Mouse (Mus musculus): Measurements from ENCODE around the gene Tfap2a. TPM values are rescaled to one million over a fixed set of nuclear protein-coding genes. Genes with fewer than 3 reads are reported as not detected.

The Tfap2a gene
- total RNA-seq, 1 experiment: 0.27 TPM

- TF ChIP-seq ZNF384 (IDR thresholded peaks at IDR 0.05; ENCODE audit: low read depth, low read length) (no peak), HCFC1 (IDR thresholded peaks at IDR 0.05; ENCODE audit: borderline replicate concordance, insufficient read depth, low read length) (no peak), MAFK (IDR thresholded peaks at IDR 0.05; ENCODE audit: insufficient read depth, low read depth, low read length) (no peak), ZC3H11A (IDR thresholded peaks at IDR 0.05; ENCODE audit: borderline replicate concordance, low read depth, low read length) (no peak)
- H3K4me3 ChIP-seq (ENCODE audit: insufficient read depth in 1 of 2, low read depth in 1 of 2, low read length in 2 of 2, poor library complexity in 1 of 2, severe bottlenecking in 1 of 2): peak overlapping the region; percentile 55 to 66
- H3K27ac ChIP-seq (ENCODE audit: insufficient read depth, low read depth, low read length, poor library complexity, severe bottlenecking): no peak overlapping the region
- in situ Hi-C loops (cut with MboI; ENCODE audit: low sequenced_read_pairs in 2 of 2, unreplicated experiment in 2 of 2): no loop called here
- no peak overlapping the region for H3K9ac ChIP-seq (ENCODE audit: insufficient read depth, low read depth, low read length, poor library complexity, severe bottlenecking)
- 0 out of 4 replicates have a peak, but pooled peaks cover 0 to 6% of the 10 kb centered on the region in 2 experiments for H3K4me1 ChIP-seq (ENCODE audit: control insufficient read depth in 2 of 2, insufficient read depth in 2 of 2, low read length in 2 of 2, poor library complexity in 1 of 2)
- H3K36me3 ChIP-seq (ENCODE audit: control insufficient read depth, insufficient read depth, low read length, poor library complexity, severe bottlenecking): no peaks in the 10 kb centered on the region
- H3K9me3 ChIP-seq (ENCODE audit: control insufficient read depth, insufficient read depth, low read depth, low read length): no peaks in the 10 kb centered on the region
- no peak for DNase-seq (ENCODE audit: low read depth, low spot score)
Measured at GRCm38 (mm10) chr13:40703982-40704501, 34.1 kb downstream of the Tfap2a start.

- DNase-seq (ENCODE audit: low read depth, low spot score): no peak
- TF ChIP-seq ZNF384 (IDR thresholded peaks at IDR 0.05; ENCODE audit: low read depth, low read length): no peak
- TF ChIP-seq MAFK (IDR thresholded peaks at IDR 0.05; ENCODE audit: insufficient read depth, low read depth, low read length): no peak
- no peak for TF ChIP-seq ZC3H11A (IDR thresholded peaks at IDR 0.05; ENCODE audit: borderline replicate concordance, low read depth, low read length)
- TF ChIP-seq CHD2 (IDR thresholded peaks at IDR 0.05; ENCODE audit: low read depth, low read length): no peak
- TF ChIP-seq HCFC1 (IDR thresholded peaks at IDR 0.05; ENCODE audit: borderline replicate concordance, insufficient read depth, low read length): no peak
- H3K4me1 ChIP-seq (ENCODE audit: control insufficient read depth in 2 of 2, insufficient read depth in 2 of 2, low read length in 2 of 2, poor library complexity in 1 of 2): 0 out of 4 replicates have a peak, but pooled peaks cover 0 to 2% of the 10 kb centered on the region in 2 experiments
- in situ Hi-C loops (cut with MboI; ENCODE audit: low sequenced_read_pairs in 2 of 2, unreplicated experiment in 2 of 2): no loop called here
- H3K9ac ChIP-seq (ENCODE audit: insufficient read depth, low read depth, low read length, poor library complexity, severe bottlenecking): no peak overlapping the region
- H3K9me3 ChIP-seq (ENCODE audit: control insufficient read depth, insufficient read depth, low read depth, low read length): no peaks in the 10 kb centered on the region
- no peaks in the 10 kb centered on the region for H3K36me3 ChIP-seq (ENCODE audit: control insufficient read depth, insufficient read depth, low read length, poor library complexity, severe bottlenecking)
- H3K27ac ChIP-seq (ENCODE audit: insufficient read depth, low read depth, low read length, poor library complexity, severe bottlenecking): no peak overlapping the region
- no peak overlapping the region for H3K4me3 ChIP-seq (ENCODE audit: insufficient read depth in 1 of 2, low read depth in 1 of 2, low read length in 2 of 2, poor library complexity in 1 of 2, severe bottlenecking in 1 of 2)
Measured at GRCm38 (mm10) chr13:40703123-40703797, 34.9 kb downstream of the Tfap2a start.

- Histone ChIP-seq H3K4me3 (ENCODE audit: insufficient read depth in 1 of 2, low read depth in 1 of 2, low read length in 2 of 2, poor library complexity in 1 of 2, severe bottlenecking in 1 of 2) (no peak overlapping the region), H3K27ac (ENCODE audit: insufficient read depth, low read depth, low read length, poor library complexity, severe bottlenecking) (no peak overlapping the region), H3K9ac (ENCODE audit: insufficient read depth, low read depth, low read length, poor library complexity, severe bottlenecking) (no peak overlapping the region), H3K4me1 (ENCODE audit: control insufficient read depth in 2 of 2, insufficient read depth in 2 of 2, low read length in 2 of 2, poor library complexity in 1 of 2) (0 out of 4 replicates have a peak, but pooled peaks cover 0 to 2% of the 10 kb centered on the region in 2 experiments), H3K36me3 (ENCODE audit: control insufficient read depth, insufficient read depth, low read length, poor library complexity, severe bottlenecking) (no peaks in the 10 kb centered on the region), H3K9me3 (ENCODE audit: control insufficient read depth, insufficient read depth, low read depth, low read length) (no peaks in the 10 kb centered on the region)
- no peak for DNase-seq (ENCODE audit: low read depth, low spot score)
- in situ Hi-C loops (cut with MboI; ENCODE audit: low sequenced_read_pairs in 2 of 2, unreplicated experiment in 2 of 2): no loop called here
- TF ChIP-seq CHD2 (IDR thresholded peaks at IDR 0.05; ENCODE audit: low read depth, low read length) (no peak), ZNF384 (IDR thresholded peaks at IDR 0.05; ENCODE audit: low read depth, low read length) (no peak), MAFK (IDR thresholded peaks at IDR 0.05; ENCODE audit: insufficient read depth, low read depth, low read length) (no peak), HCFC1 (IDR thresholded peaks at IDR 0.05; ENCODE audit: borderline replicate concordance, insufficient read depth, low read length) (no peak), ZC3H11A (IDR thresholded peaks at IDR 0.05; ENCODE audit: borderline replicate concordance, low read depth, low read length) (no peak)
Measured at GRCm38 (mm10) chr13:40702361-40703122, 35.6 kb downstream of the Tfap2a start.

GRCm38 (mm10) chr13:40701691-40702090 is 36.5 kb downstream of the Tfap2a start:
- no peak for DNase-seq (ENCODE audit: low read depth, low spot score)

More at GRCm38 (mm10) chr13:40701691-40702090, 36.5 kb downstream of the Tfap2a start:
- no peak overlapping the region for H3K9ac ChIP-seq (ENCODE audit: insufficient read depth, low read depth, low read length, poor library complexity, severe bottlenecking)
- H3K36me3 ChIP-seq (ENCODE audit: control insufficient read depth, insufficient read depth, low read length, poor library complexity, severe bottlenecking): no peaks in the 10 kb centered on the region
- no peak overlapping the region for H3K27ac ChIP-seq (ENCODE audit: insufficient read depth, low read depth, low read length, poor library complexity, severe bottlenecking)
- H3K9me3 ChIP-seq (ENCODE audit: control insufficient read depth, insufficient read depth, low read depth, low read length): no peaks in the 10 kb centered on the region
- H3K4me3 ChIP-seq (ENCODE audit: insufficient read depth in 1 of 2, low read depth in 1 of 2, low read length in 2 of 2, poor library complexity in 1 of 2, severe bottlenecking in 1 of 2): no peak overlapping the region
- in situ Hi-C loops (cut with MboI; ENCODE audit: low sequenced_read_pairs in 2 of 2, unreplicated experiment in 2 of 2): no loop called here
- 0 out of 4 replicates have a peak, but pooled peaks cover 0 to 2% of the 10 kb centered on the region in 2 experiments for H3K4me1 ChIP-seq (ENCODE audit: control insufficient read depth in 2 of 2, insufficient read depth in 2 of 2, low read length in 2 of 2, poor library complexity in 1 of 2)
- peak; percentile 90 for TF ChIP-seq MAFK (IDR thresholded peaks at IDR 0.05; ENCODE audit: insufficient read depth, low read depth, low read length)
- TF ChIP-seq ZNF384 (IDR thresholded peaks at IDR 0.05; ENCODE audit: low read depth, low read length): no peak
- no peak for TF ChIP-seq HCFC1 (IDR thresholded peaks at IDR 0.05; ENCODE audit: borderline replicate concordance, insufficient read depth, low read length)
- no peak for TF ChIP-seq CHD2 (IDR thresholded peaks at IDR 0.05; ENCODE audit: low read depth, low read length)
- no peak for TF ChIP-seq ZC3H11A (IDR thresholded peaks at IDR 0.05; ENCODE audit: borderline replicate concordance, low read depth, low read length)
